Mouse (Mus musculus) neural tube, embryonic 13.5 days (tissue): Measurements from ENCODE around the gene Vat1l. TPM values are rescaled to one million over a fixed set of nuclear protein-coding genes. Genes with fewer than 3 reads are reported as not detected.
A peak's percentile ranks its signal among the peaks of the same experiment; 100 is the strongest.

Experiments
- ATAC-seq: fragments of 200-750 bp; cut with Nextera tagmentation; 2 replicates; pipeline ENCODE4 v1.8.0; 2017; ENCODE audit warnings: low read depth, mild to moderate bottlenecking, moderate TSS enrichment, moderate library complexity
- H3K27ac ChIP-seq: fragments of 300-500 bp; sonication (generic); replicated peaks from 2 replicates; pipeline ENCODE4 v1.5.1; 2015; ENCODE audit warnings: moderate library complexity, mild to moderate bottlenecking, inconsistent platforms
- H3K27me3 ChIP-seq: fragments of 300-500 bp; sonication (generic); 2 replicates; pipeline ENCODE4 v1.6.1; 2015; ENCODE audit warnings: mild to moderate bottlenecking, inconsistent platforms
- H3K36me3 ChIP-seq: fragments of 300-500 bp; sonication (generic); 2 replicates; pipeline ENCODE4 v1.6.1; 2015; ENCODE audit warnings: mild to moderate bottlenecking, inconsistent platforms
- H3K4me1 ChIP-seq: fragments of 300-500 bp; sonication (generic); replicated peaks from 2 replicates; pipeline ENCODE4 v1.6.1; 2015; ENCODE audit warnings: inconsistent platforms
- H3K4me2 ChIP-seq: fragments of 300-500 bp; sonication (generic); 2 replicates; pipeline ENCODE4 v1.6.1; 2015; ENCODE audit warnings: inconsistent platforms, mild to moderate bottlenecking, moderate library complexity
- H3K4me3 ChIP-seq: fragments of 300-500 bp; sonication (generic); 2 replicates; pipeline ENCODE4 v1.5.1; 2015; ENCODE audit warnings: mild to moderate bottlenecking, inconsistent platforms
- H3K9ac ChIP-seq: fragments of 300-500 bp; sonication (generic); 2 replicates; pipeline ENCODE4 v1.6.1; 2015; ENCODE audit warnings: moderate library complexity, mild to moderate bottlenecking, inconsistent platforms
- H3K9me3 ChIP-seq: fragments of 300-500 bp; sonication (generic); 2 replicates; pipeline ENCODE4 v1.6.1; 2016; ENCODE audit warnings: inconsistent platforms
- whole genome bisulfite sequencing: fragments of 180-500 bp; shearing (Covaris S2); methylation state at CpG from one replicate; pipeline ENCODE4 v1.1.7; 2015; 5-methylcytosine and 5-hydroxymethylcytosine counted together
- polyA plus RNA-seq: library from polyadenylated mRNA; unstranded; fragments of >200 nt; fragmentation: Nextera tagmentation; extraction: Ambion mirVana; gene quantifications from 2 replicates; pipeline ENCODE4 v1.2.1, GENCODE M21; 2015

Gene Vat1l
- polyA plus RNA-seq, 1 experiment from 2014 or later, result 21.4 TPM

DNA sequence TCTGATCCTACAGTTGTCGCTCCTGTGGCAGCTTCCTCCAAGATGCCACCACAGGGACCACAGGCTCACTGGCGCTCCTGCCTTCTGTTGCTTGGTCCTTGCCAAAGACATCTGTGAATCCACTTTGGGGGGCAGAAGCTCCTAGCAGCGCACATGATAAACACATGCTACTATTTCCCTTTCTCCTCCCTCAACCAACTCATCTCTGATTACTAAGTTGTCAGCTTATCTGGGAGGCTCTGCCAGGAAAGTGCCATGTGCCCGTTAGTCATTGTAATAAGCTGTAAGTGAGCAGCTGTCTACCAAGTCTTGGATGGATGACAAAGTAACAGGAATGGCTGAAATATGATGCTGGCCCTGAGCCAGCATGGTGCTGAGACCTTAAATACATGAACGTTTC, 100.9 kb downstream of the Vat1l start:
- Histone ChIP-seq H3K27ac (0 out of 2 replicates have a peak overlapping the region, but pooled peaks have one; percentile 23), H3K36me3 (no peaks in the 10 kb centered on the region), H3K9ac (no peak overlapping the region), H3K27me3 (no peaks in the 10 kb centered on the region), H3K9me3 (no peaks in the 10 kb centered on the region), H3K4me1 (no peaks in the 10 kb centered on the region), H3K4me2 (no peak overlapping the region), H3K4me3 (no peak overlapping the region)
- no peak for ATAC-seq
- 75% methylated on average over 5 of the region's 5 CpGs for WGBS

GRCm38 (mm10) chr8:114314669-114315325, 109.4 kb downstream of the Vat1l start:
- ATAC-seq, result no peak
- Histone ChIP-seq H3K4me3 (no peak overlapping the region), H3K4me2 (no peak overlapping the region), H3K36me3 (no peaks in the 10 kb centered on the region), H3K4me1 (0 out of 2 replicates have a peak, but pooled peaks cover 4% of the 10 kb centered on the region), H3K9ac (no peak overlapping the region), H3K9me3 (no peaks in the 10 kb centered on the region), H3K27me3 (no peaks in the 10 kb centered on the region), H3K27ac (no peak overlapping the region)
- WGBS, result 47% methylated on average over 5 of the region's 5 CpGs

- Histone ChIP-seq H3K36me3 (no peaks in the 10 kb centered on the region), H3K9ac (no peak overlapping the region), H3K4me1 (0 out of 2 replicates have a peak, but pooled peaks cover 4% of the 10 kb centered on the region), H3K4me3 (no peak overlapping the region), H3K27me3 (no peaks in the 10 kb centered on the region), H3K27ac (no peak overlapping the region), H3K9me3 (no peaks in the 10 kb centered on the region), H3K4me2 (no peak overlapping the region)
- ATAC-seq, result no peak
- WGBS, result 87% methylated on average over 4 of the region's 4 CpGs
Measured at GRCm38 (mm10) chr8:114318161-114318560, 112.7 kb downstream of the Vat1l start.

DNA sequence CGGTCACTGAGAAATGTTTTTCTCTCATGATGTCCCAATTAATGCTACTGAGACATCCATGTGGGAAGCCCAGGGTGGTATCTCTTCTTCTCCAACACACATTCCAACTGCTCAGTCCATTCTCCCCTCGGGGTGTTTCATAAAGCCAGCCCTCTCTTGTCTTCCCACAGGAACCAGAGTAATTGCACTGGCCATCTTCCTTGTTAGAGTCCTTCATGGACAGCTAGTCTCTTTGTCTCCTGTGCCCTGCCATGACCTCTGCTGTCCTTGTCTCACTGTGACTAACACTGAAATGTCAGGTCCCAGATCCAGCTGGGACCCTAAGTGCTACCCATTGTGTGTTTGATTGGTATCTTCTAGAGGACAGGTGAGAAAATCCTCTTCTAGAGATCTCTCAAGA, 116.7 kb downstream of the Vat1l start:
- Histone ChIP-seq H3K9ac (no peak overlapping the region), H3K4me3 (no peak overlapping the region), H3K27ac (no peak overlapping the region), H3K4me1 (no peaks in the 10 kb centered on the region), H3K9me3 (no peaks in the 10 kb centered on the region), H3K4me2 (no peak overlapping the region), H3K27me3 (no peaks in the 10 kb centered on the region), H3K36me3 (no peaks in the 10 kb centered on the region)
- WGBS, result 88% methylated on average over 2 of the region's 2 CpGs
- no peak for ATAC-seq

GRCm38 (mm10) chr8:114331928-114332327, 126.5 kb downstream of the Vat1l start:
- Histone ChIP-seq H3K36me3 (no peaks in the 10 kb centered on the region), H3K9ac (no peak overlapping the region), H3K4me3 (no peak overlapping the region), H3K27ac (peak overlapping the region; percentile 75), H3K27me3 (no peaks in the 10 kb centered on the region), H3K9me3 (no peaks in the 10 kb centered on the region), H3K4me2 (no peak overlapping the region), H3K4me1 (peaks cover 32% of the 10 kb centered on the region)
- ATAC-seq, result no peak
- WGBS, result 29% methylated on average over 5 of the region's 5 CpGs

GRCm38 (mm10) chr8:114332949-114333348, 127.5 kb downstream of the Vat1l start:
- WGBS, result 34% methylated on average over 4 of the region's 4 CpGs
- H3K27ac ChIP-seq, result peak overlapping the region; percentile 75
- no peak for ATAC-seq

GRCm38 (mm10) chr8:114335721-114336120, 130.3 kb downstream of the Vat1l start:
- H3K36me3 ChIP-seq, result no peaks in the 10 kb centered on the region
- H3K4me1 ChIP-seq, result peaks cover 34% of the 10 kb centered on the region
- H3K4me3 ChIP-seq, result no peak overlapping the region
- no peak overlapping the region for H3K4me2 ChIP-seq
- no peak overlapping the region for H3K9ac ChIP-seq
- H3K27ac ChIP-seq, result peak overlapping the region; percentile 23; the same call in 1 of the 2 replicates
- no peaks in the 10 kb centered on the region for H3K27me3 ChIP-seq
- WGBS, result 28% methylated on average over 8 of the region's 8 CpGs
- no peaks in the 10 kb centered on the region for H3K9me3 ChIP-seq
- ATAC-seq, result no peak

More at GRCm38 (mm10) chr8:114332949-114333348, 127.5 kb downstream of the Vat1l start:
- Histone ChIP-seq H3K9me3 (no peaks in the 10 kb centered on the region), H3K4me3 (no peak overlapping the region), H3K4me2 (no peak overlapping the region), H3K36me3 (no peaks in the 10 kb centered on the region), H3K4me1 (peaks cover 32% of the 10 kb centered on the region), H3K27me3 (no peaks in the 10 kb centered on the region), H3K9ac (no peak overlapping the region)

- no peak overlapping the region for H3K4me3 ChIP-seq
- no peak overlapping the region for H3K9ac ChIP-seq
- 67% methylated on average over 5 of the region's 5 CpGs for WGBS
- ATAC-seq, result no peak
- H3K4me2 ChIP-seq, result no peak overlapping the region
- no peaks in the 10 kb centered on the region for H3K36me3 ChIP-seq
- no peaks in the 10 kb centered on the region for H3K9me3 ChIP-seq
- H3K27ac ChIP-seq, result no peak overlapping the region
- H3K27me3 ChIP-seq, result no peaks in the 10 kb centered on the region
- peaks cover 20% of the 10 kb centered on the region; the same call in 1 of the 2 replicates for H3K4me1 ChIP-seq
Measured at GRCm38 (mm10) chr8:114342276-114342675, 136.9 kb downstream of the Vat1l start.

DNA sequence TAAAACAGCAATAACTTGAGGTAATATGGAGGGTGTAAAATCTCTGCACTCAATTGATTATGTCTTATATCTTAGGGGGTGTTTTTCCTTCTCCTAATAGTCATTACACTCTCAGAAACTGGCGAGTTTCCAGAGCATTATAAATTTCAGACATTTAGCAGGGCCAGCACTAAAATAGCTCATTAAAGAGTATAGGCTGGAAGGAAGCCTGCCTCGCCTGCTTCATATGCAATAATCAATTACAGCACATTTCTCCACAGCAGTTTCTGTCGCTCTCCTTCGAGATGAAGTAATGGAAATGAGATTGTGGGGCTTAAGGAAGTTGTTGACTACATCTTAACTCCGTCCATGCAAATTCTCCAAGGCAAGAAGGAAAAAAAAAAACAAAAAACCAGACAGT, 139.4 kb downstream of the Vat1l start:
- Histone ChIP-seq H3K4me1 (peaks cover 20% of the 10 kb centered on the region; the same call in 1 of the 2 replicates), H3K9ac (no peak overlapping the region), H3K27ac (peak overlapping the region; percentile 10; the same call in 1 of the 2 replicates), H3K27me3 (no peaks in the 10 kb centered on the region), H3K36me3 (no peaks in the 10 kb centered on the region), H3K9me3 (no peaks in the 10 kb centered on the region), H3K4me3 (no peak overlapping the region), H3K4me2 (no peak overlapping the region)
- WGBS, result 43% methylated on average over 5 of the region's 5 CpGs
- ATAC-seq, result no peak

GRCm38 (mm10) chr8:114346045-114346444, 140.6 kb downstream of the Vat1l start:
- Histone ChIP-seq H3K4me2 (no peak overlapping the region), H3K4me1 (peaks cover 18% of the 10 kb centered on the region; the same call in 1 of the 2 replicates), H3K27ac (no peak overlapping the region), H3K4me3 (no peak overlapping the region), H3K9ac (no peak overlapping the region), H3K36me3 (no peaks in the 10 kb centered on the region), H3K9me3 (no peaks in the 10 kb centered on the region), H3K27me3 (no peaks in the 10 kb centered on the region)
- ATAC-seq, result no peak
- 53% methylated on average over 1 of the region's 2 CpGs for WGBS

DNA sequence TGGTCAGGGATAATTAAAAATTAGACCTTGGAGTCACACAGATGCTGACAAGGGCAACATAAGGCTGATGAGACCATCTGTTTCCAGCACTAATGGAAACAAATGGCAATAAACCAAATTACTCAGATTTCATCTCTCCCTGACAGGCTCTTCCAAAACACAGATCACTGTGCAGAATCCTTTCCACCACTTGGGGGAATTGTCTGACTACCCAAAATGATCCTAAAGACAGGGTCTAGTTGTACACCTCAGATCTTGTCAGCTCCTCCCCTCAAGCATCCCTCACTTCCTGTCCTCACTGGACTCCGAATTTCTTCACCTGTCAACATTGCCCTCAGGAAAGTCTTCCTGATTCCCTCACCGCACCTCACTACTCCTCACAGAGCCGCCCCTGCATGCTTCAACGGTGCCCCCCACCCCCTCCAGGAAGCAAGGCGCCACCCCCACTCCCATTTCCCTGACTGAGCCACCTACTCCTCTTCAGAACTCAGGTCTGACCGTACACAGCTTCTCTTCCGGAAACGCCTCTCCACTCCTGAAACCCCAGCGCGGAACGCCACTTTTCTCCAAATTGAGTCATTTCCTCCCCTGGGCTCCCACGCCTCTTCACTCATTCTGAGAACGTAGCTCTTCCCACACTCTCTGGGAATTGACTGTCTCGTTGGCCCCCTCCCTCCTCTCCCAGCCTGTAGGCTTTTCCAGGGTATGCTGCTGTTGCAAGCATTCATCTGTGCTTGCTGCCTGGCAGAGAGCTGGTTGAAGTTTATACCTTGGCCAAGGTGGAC, 146.4 kb downstream of the Vat1l start:
- peak overlapping the region; percentile 26 for H3K4me2 ChIP-seq
- WGBS, result 61% methylated on average over 14 of the region's 14 CpGs

DNA sequence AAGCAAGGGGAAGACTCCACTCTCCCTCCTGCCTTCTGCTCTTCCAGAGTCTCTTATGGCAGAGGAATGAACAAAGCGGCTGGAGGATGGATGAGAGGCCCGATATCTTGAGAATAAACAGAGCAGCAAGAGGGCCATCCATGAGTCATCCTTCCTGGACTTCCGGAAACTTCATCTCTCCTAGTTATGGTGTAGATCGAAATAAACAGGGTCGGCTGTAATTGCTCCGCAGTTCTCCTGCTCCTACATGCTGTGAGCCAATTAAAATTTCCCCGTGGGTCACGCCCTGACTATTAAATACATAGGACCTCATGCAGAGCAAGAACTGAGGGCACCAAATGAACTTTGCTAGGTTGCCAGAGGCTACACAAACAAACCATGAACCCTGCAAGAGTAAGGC, 155.1 kb downstream of the Vat1l start:
- no peaks in the 10 kb centered on the region for H3K27me3 ChIP-seq
- H3K9ac ChIP-seq, result no peak overlapping the region
- no peak for ATAC-seq
- H3K27ac ChIP-seq, result no peak overlapping the region; the same call in 1 of the 2 replicates
- H3K9me3 ChIP-seq, result no peaks in the 10 kb centered on the region
- no peak overlapping the region for H3K4me2 ChIP-seq
- 0 out of 2 replicates have a peak, but pooled peaks cover 2% of the 10 kb centered on the region for H3K4me1 ChIP-seq
- no peak overlapping the region for H3K4me3 ChIP-seq
- H3K36me3 ChIP-seq, result no peaks in the 10 kb centered on the region
- 58% methylated on average over 8 of the region's 8 CpGs for WGBS

More for the DNA sequence above, 146.4 kb downstream of the Vat1l start:
- H3K27ac ChIP-seq, result peak overlapping the region; percentile 64
- no peak overlapping the region for H3K9ac ChIP-seq
- ATAC-seq, result no peak
- H3K36me3 ChIP-seq, result no peaks in the 10 kb centered on the region
- H3K4me1 ChIP-seq, result peaks cover 16% of the 10 kb centered on the region
- no peaks in the 10 kb centered on the region for H3K27me3 ChIP-seq
- H3K9me3 ChIP-seq, result no peaks in the 10 kb centered on the region
- H3K4me3 ChIP-seq, result no peak overlapping the region
